Mouse (Mus musculus): ENCODE data around the gene Clp1.

DNA sequence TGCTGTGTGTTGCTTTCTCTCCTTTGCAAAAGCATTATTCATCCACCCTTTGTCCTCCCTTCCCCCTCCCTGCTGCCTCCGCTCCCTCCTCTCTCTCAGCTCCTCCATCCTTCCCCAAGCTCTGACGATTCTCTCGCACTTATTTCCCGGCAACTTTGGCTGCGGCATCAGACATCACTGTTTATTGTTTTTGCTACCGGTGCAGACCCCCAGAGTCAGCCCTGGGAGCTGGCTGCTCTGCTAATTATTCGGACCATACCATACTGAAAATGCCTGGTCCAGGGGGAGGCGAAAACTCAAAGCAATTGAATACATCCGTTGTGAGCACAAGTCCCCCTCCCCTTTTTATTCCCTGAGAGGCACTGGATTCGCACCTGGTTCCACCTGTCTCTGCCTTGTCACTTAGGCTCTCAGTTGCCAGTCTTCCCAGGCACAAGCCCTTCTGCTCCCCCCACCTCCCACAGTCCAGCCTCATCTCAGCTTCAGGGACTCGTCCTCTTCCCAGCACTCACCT is 7.3 kb upstream of the Clp1 start:
- TF ChIP-seq GATA1 (IDR thresholded peaks at IDR 0.05; ENCODE audit: borderline replicate concordance, low read length) (no peak), FLI1 (IDR thresholded peaks at IDR 0.05; ENCODE audit: low read length) (no peak)
